Mouse (Mus musculus) stomach, embryonic 14.5 days (tissue): ENCODE data around the gene Mfsd4b5. TPM values are rescaled to one million over a fixed set of nuclear protein-coding genes. Genes with fewer than 3 reads are reported as not detected.
A peak's percentile ranks its signal among the peaks of the same experiment; 100 is the strongest.
"Not testable (repeated sequence)": the region's sequence is repeated elsewhere in the genome, so short reads cannot be mapped to it uniquely, and the experiment has no call there.

Experiments used
- ATAC-seq: fragments of 200-750 bp; cut with Nextera tagmentation; 2 replicates; pipeline ENCODE4 v1.8.0; 2017; ENCODE audit warnings: low read depth, moderate TSS enrichment; ENCODE audit not compliant: insufficient number of reproducible peaks, insufficient read depth, low FRiP score
- H3K27ac ChIP-seq: fragments of 300-500 bp; sonication (generic); 2 replicates; pipeline ENCODE4 v1.5.1; 2014; ENCODE audit warnings: mild to moderate bottlenecking, low read length, moderate library complexity, mixed read lengths
- H3K27me3 ChIP-seq: fragments of 300-500 bp; sonication (generic); 2 replicates; pipeline ENCODE4 v1.6.1; 2014; ENCODE audit warnings: low read length, control low read depth, mixed read lengths; ENCODE audit not compliant: control insufficient read depth, insufficient read depth
- H3K36me3 ChIP-seq: fragments of 300-500 bp; sonication (generic); 2 replicates; pipeline ENCODE4 v1.6.1; 2014; ENCODE audit warnings: mild to moderate bottlenecking, control low read depth, low read length, moderate library complexity, mixed read lengths; ENCODE audit not compliant: control insufficient read depth, insufficient read depth
- H3K4me1 ChIP-seq: fragments of 300-500 bp; sonication (generic); 2 replicates; pipeline ENCODE4 v1.6.1; 2014; ENCODE audit warnings: low read length, control low read depth, mixed read lengths; ENCODE audit not compliant: control insufficient read depth, insufficient read depth
- H3K4me2 ChIP-seq: fragments of 300-500 bp; sonication (generic); replicated peaks from 2 replicates; pipeline ENCODE4 v1.6.1; 2014; ENCODE audit warnings: low read depth, low read length, control low read depth
- H3K4me3 ChIP-seq: fragments of 300-500 bp; sonication (generic); 2 replicates; pipeline ENCODE4 v1.5.1; 2014; ENCODE audit warnings: low read depth, low read length, control low read depth
- H3K9ac ChIP-seq: fragments of 300-500 bp; sonication (generic); replicated peaks from 2 replicates; pipeline ENCODE4 v1.6.1; 2014; ENCODE audit warnings: low read depth, mild to moderate bottlenecking, control low read depth, low read length, moderate library complexity, mixed read lengths
- H3K9me3 ChIP-seq: fragments of 300-500 bp; sonication (generic); 2 replicates; pipeline ENCODE4 v1.6.1; 2016; ENCODE audit warnings: low read depth, low read length, control low read depth; ENCODE audit not compliant: control insufficient read depth
- WGBS: fragments of 180-500 bp; shearing (Covaris S2); extraction: QIAGEN DNeasy Blood & Tissue Kit; methylation state at CpG from one replicate; pipeline ENCODE4 v1.1.7; 2014; 5-methylcytosine and 5-hydroxymethylcytosine counted together
- polyA plus RNA-seq: library from polyadenylated mRNA; unstranded; fragments of >200 nt; fragmentation: Nextera tagmentation; extraction: Ambion mirVana; gene quantifications from 2 replicates; pipeline ENCODE4 v1.2.1, GENCODE M21; 2014

Mfsd4b5 gene
- polyA plus RNA-seq, 1 experiment from 2014 or later: not detected

DNA sequence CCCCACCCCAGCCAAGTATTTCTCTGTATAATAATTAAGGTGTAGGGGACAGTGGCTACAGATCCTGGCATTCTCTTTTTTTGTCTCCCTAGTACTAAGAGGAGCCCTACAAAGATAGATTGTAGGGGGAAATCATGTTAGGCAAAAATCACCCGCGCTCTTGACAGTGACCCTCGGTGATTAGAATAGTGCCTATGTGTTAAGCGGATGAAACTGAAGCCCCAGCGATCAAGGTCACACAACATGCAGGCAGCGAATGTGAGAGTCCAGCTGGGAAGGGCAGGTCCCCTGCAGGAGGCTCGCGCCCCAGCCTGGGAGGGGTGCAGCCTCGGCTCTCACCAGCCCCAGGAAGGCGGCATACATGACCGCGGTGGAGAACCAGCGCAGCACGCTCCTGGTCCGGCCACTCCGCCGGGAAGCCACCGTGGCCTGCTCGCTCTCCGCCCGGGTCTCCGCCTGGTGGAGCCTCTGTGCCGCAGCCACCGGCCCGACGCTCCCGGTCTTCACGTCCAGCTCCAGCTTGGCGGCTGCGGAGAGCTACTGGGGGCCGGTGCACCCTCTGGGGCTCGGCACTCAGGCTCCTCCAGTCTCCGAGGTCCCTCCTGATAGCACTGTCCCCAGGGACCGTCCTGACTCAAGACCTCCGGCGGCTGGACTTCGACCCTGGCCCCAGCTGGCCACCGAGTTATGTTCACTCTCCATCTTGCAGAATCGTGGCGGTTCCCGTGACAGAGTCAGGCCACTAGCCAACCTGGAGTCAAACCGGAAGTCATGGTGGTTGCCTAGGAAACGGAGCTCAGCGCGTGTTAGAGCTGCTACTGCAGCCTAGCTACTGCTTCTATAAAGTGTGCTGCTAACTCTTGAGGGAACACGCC lies 38.3 kb upstream of the Mfsd4b5 start, which contains the start of gene Mfsd4b1:
Gene Mfsd4b1, minus strand, starts transcription at position 715 of the 875 bp plus-strand sequence.
- Histone ChIP-seq H3K27ac (no peak within 1 kb of the TSS), H3K9ac (peak within 1 kb of the TSS; percentile 34; the same call in 1 of the 2 replicates), H3K36me3 (no peaks in the 10 kb centered on the region), H3K27me3 (no peaks in the 10 kb centered on the region), H3K4me3 (peak within 1 kb of the TSS; percentile 43), H3K9me3 (no peaks in the 10 kb centered on the region), H3K4me2 (peak within 1 kb of the TSS; percentile 83), H3K4me1 (0 out of 2 replicates have a peak, but pooled peaks cover 4% of the 10 kb centered on the region)
- ATAC-seq: peak; percentile 92
- WGBS: 1% methylated on average over 46 of the region's 46 CpGs

DNA sequence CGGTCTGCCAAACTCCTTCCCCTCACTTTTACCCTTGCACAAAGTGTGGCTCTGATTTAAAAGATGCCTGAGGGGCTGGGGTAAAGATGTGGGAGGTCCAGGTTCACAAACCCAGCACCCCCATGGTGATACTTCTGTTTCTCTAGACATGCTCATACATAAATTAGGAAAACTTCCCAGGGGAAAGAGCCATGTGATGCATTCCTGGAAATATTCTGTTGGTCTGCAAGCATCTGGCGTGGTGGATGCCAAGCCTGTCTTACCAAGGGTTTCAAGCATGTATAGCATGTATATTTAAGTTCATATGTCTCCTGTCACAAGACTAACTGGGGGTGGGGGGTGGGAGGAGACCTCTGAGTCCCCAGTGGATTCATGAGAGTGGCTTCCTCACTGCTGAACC lies 34.0 kb upstream of the Mfsd4b5 start:
- H3K27me3 ChIP-seq: no peaks in the 10 kb centered on the region
- no peaks in the 10 kb centered on the region for H3K36me3 ChIP-seq
- H3K4me3 ChIP-seq: no peak overlapping the region
- H3K9me3 ChIP-seq: no peaks in the 10 kb centered on the region
- ATAC-seq: no peak
- WGBS: 73% methylated on average over 2 of the region's 2 CpGs
- 0 out of 2 replicates have a peak, but pooled peaks cover 4% of the 10 kb centered on the region for H3K4me1 ChIP-seq
- no peak overlapping the region for H3K9ac ChIP-seq
- H3K4me2 ChIP-seq: no peak overlapping the region
- H3K27ac ChIP-seq: no peak overlapping the region

DNA sequence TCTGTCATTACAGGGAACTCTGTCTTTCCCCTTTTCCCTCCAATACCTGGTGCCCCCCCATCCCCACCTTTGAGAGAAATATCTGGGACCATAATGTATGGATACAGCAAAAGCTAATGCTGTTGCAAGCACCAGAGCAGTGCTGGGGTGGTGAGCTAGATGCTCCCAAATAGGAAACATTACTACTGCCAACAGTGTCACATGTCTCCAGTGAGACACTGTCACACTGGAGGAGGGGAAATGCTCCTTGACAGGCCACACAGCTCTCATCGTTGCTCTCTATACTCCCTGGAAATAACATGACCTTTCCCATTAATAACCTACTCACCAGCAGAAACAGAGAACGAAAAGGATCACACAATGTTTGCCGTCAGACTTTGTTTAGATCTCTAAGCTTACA lies 33.0 kb upstream of the Mfsd4b5 start:
- no peaks in the 10 kb centered on the region for H3K9me3 ChIP-seq
- H3K27ac ChIP-seq: no peak overlapping the region
- H3K4me2 ChIP-seq: no peak overlapping the region
- H3K9ac ChIP-seq: no peak overlapping the region
- H3K27me3 ChIP-seq: no peaks in the 10 kb centered on the region
- no peak overlapping the region for H3K4me3 ChIP-seq
- 0 out of 2 replicates have a peak, but pooled peaks cover 4% of the 10 kb centered on the region for H3K4me1 ChIP-seq
- WGBS: 28% methylated on average over 3 of the region's 3 CpGs
- ATAC-seq: no peak
- H3K36me3 ChIP-seq: no peaks in the 10 kb centered on the region

DNA sequence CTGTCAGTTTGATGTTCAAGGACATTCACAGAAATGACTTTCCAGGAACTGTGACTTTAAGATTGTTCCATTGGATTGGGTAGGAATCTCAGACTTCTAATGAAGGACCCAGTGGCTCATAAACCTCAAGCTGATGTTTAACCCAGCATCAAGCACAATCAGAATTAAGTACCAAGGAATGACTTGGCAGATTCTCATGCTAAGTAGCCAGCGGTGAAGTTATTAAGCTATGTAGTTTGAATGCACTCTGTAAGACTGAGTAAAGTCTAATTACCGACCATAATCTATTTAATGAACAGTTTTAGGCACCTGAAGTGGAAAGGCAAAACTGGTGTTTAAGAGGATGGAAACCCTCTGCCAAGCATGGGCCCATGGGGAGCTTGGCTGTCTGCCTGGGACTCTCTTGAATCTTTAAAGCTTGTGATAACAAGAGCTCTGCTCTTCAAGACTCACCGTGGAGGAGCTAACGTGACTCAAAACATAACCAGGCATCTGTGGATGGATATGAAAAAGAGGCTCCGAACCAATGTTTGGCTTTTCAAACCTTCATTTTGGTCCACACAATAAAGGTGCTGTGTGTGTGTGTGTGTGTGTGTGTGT lies 31.9 kb upstream of the Mfsd4b5 start:
- H3K36me3 ChIP-seq: no peaks in the 10 kb centered on the region
- no peak for ATAC-seq
- no peaks in the 10 kb centered on the region for H3K9me3 ChIP-seq
- no peaks in the 10 kb centered on the region for H3K4me1 ChIP-seq
- WGBS: 84% methylated on average over 5 of the region's 5 CpGs
- H3K9ac ChIP-seq: no peak overlapping the region
- H3K27ac ChIP-seq: no peak overlapping the region
- no peaks in the 10 kb centered on the region for H3K27me3 ChIP-seq
- no peak overlapping the region for H3K4me3 ChIP-seq
- H3K4me2 ChIP-seq: no peak overlapping the region

DNA sequence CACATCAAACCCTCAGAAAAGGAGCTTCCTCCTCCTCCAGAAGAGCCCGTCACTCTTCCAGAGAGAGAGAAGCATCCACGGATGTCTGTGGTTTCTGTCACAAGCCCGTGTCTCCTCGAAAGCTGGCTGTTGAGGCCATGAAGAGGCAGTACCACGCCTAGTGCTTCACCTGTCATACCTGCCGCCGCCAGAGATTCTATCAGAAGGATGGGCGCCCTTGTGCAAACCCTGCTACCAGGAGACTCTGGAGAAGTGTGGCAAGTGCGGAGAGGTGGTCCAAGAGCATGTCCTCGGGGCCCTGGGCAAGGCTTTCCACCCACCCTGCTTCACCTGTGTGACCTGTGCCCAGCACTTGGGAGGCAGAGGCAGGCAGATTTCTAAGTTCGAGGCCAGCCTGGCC lies 23.1 kb upstream of the Mfsd4b5 start:
- no peak overlapping the region for H3K4me3 ChIP-seq
- no peak overlapping the region for H3K4me2 ChIP-seq
- ATAC-seq: no peak
- H3K36me3 ChIP-seq: no peaks in the 10 kb centered on the region
- no peaks in the 10 kb centered on the region for H3K4me1 ChIP-seq
- WGBS: 85% methylated on average over 11 of the region's 11 CpGs
- H3K9me3 ChIP-seq: no peaks in the 10 kb centered on the region
- no peaks in the 10 kb centered on the region for H3K27me3 ChIP-seq
- H3K9ac ChIP-seq: no peak overlapping the region
- no peak overlapping the region for H3K27ac ChIP-seq

DNA sequence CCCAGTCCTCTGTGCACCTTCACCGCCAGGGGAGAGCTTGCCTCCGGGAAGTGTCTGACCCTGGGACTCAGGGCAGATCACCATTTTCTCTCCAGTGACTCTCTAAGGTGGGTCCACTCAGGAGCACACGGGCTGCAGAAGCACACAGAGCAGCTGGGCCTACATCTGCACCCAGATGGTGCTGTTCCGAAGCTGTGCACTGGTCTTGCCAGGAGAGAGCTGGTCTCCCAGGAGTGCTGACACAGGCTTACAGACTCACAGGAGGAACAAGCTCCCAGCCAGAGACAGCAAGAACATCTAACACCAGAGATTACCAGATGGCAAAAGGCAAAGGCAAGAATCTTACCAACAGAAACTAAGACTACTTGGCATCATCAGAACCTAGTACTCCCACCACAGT lies 22.4 kb upstream of the Mfsd4b5 start:
- not testable (repeated sequence) for H3K36me3 ChIP-seq, H3K27ac ChIP-seq, H3K4me1 ChIP-seq, H3K9ac ChIP-seq, ATAC-seq, H3K27me3 ChIP-seq, H3K9me3 ChIP-seq, H3K4me3 ChIP-seq, H3K4me2 ChIP-seq
- 68% methylated on average over 4 of the region's 4 CpGs for WGBS

DNA sequence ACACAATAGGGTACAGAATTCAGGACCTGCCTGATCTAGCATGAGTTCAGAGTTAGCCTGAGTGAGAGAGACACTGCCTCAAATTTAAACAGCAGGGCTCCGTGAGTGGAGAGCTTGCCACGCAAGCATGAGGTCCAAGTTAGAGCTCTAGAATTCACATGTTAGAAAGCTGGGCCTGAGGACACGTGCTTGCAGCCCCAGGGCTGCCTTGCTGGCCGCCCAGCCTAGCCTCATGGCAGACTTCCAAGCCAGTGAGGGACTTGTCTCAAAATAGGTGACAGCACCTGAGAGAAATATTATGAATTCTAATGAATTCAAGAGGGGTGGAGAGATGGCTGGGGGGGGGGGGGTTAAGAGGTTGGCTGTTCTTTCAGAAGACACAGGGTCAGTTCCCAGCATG lies 21.5 kb upstream of the Mfsd4b5 start:
- Histone ChIP-seq H3K4me1 (no peaks in the 10 kb centered on the region), H3K4me3 (no peak overlapping the region), H3K36me3 (no peaks in the 10 kb centered on the region), H3K27me3 (no peaks in the 10 kb centered on the region), H3K4me2 (no peak overlapping the region), H3K27ac (no peak overlapping the region), H3K9ac (no peak overlapping the region), H3K9me3 (no peaks in the 10 kb centered on the region)
- ATAC-seq: no peak
- 93% methylated on average over 4 of the region's 4 CpGs for WGBS

DNA sequence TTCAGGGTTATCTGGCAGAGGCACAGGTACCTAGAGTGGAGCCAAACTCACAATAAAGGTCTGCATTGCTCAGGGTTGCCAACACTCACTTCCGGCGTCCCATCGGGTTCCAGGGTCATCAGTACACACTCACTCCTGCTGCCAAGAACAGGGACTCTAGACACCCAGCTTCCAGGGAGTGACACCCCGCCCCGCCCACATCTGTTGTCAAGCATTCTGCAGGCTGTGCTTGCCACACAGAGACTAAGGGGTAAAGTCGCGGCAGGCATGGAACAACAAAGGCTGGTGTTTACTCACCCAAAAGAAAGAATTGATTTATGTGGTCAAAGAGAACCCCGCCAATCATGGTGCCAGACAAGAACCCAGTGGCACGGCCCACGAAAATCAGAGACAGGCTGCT lies 20.5 kb upstream of the Mfsd4b5 start:
- Histone ChIP-seq H3K36me3 (no peaks in the 10 kb centered on the region), H3K9me3 (no peaks in the 10 kb centered on the region), H3K27ac (no peak overlapping the region), H3K4me1 (no peaks in the 10 kb centered on the region), H3K9ac (no peak overlapping the region), H3K27me3 (no peaks in the 10 kb centered on the region), H3K4me2 (no peak overlapping the region), H3K4me3 (no peak overlapping the region)
- no peak for ATAC-seq
- 64% methylated on average over 10 of the region's 10 CpGs for WGBS
